Mouse (Mus musculus) kidney, postnatal 0 days (tissue): ENCODE data around the gene Thada. TPM values are rescaled to one million over a fixed set of nuclear protein-coding genes. Genes with fewer than 3 reads are reported as not detected.

Source experiments
- ATAC-seq: fragments of 200-750 bp; cut with Nextera tagmentation; replicated peaks from 2 replicates; pipeline ENCODE4 v1.8.0; 2017; ENCODE audit warnings: low read depth, moderate number of reproducible peaks, moderate TSS enrichment, moderate library complexity; ENCODE audit not compliant: low FRiP score
- DNase-seq: peaks from one replicate; pipeline ENCODE4 v3.0.0-alpha.2; 2016; ENCODE audit warnings: low spot score
- H3K27ac ChIP-seq: fragments of 300-500 bp; sonication (generic); 2 replicates; pipeline ENCODE4 v1.5.1; 2014; ENCODE audit warnings: mild to moderate bottlenecking
- H3K27me3 ChIP-seq: fragments of 300-500 bp; sonication (generic); 2 replicates; pipeline ENCODE4 v1.6.1; 2014; ENCODE audit warnings: low read length, mixed read lengths; ENCODE audit not compliant: insufficient read depth
- H3K36me3 ChIP-seq: fragments of 300-500 bp; sonication (generic); 2 replicates; pipeline ENCODE4 v1.6.1; 2014; ENCODE audit warnings: low read length, mixed read lengths; ENCODE audit not compliant: insufficient read depth
- H3K4me1 ChIP-seq: fragments of 300-500 bp; sonication (generic); replicated peaks from 2 replicates; pipeline ENCODE4 v1.6.1; 2014; ENCODE audit warnings: antibody characterized with exemption, low read length, mixed read lengths; ENCODE audit not compliant: insufficient read depth
- H3K4me2 ChIP-seq: fragments of 300-500 bp; sonication (generic); 2 replicates; pipeline ENCODE4 v1.6.1; 2014; ENCODE audit warnings: mild to moderate bottlenecking, low read length, moderate library complexity, mixed read lengths
- H3K4me3 ChIP-seq: fragments of 300-500 bp; sonication (generic); replicated peaks from 2 replicates; pipeline ENCODE4 v1.5.1; 2014; ENCODE audit warnings: low read depth, low read length
- H3K9ac ChIP-seq: fragments of 300-500 bp; sonication (generic); 2 replicates; pipeline ENCODE4 v1.6.1; 2014; ENCODE audit warnings: low read depth, low read length
- H3K9me3 ChIP-seq: fragments of 300-500 bp; sonication (generic); replicated peaks from 2 replicates; pipeline ENCODE4 v1.6.1; 2016; ENCODE audit warnings: low read length, inconsistent platforms, mixed read lengths
- CTCF ChIP-seq: IDR thresholded peaks from 2 replicates; pipeline ENCODE4 v1.5.1; 2016; ENCODE audit warnings: antibody characterized with exemption, low read depth, mild to moderate bottlenecking, moderate library complexity
- WGBS: fragments of 180-500 bp; shearing (Covaris S2); extraction: QIAGEN DNeasy Blood & Tissue Kit; methylation state at CpG from one replicate; pipeline ENCODE4 v1.1.7; 2014; 5-methylcytosine and 5-hydroxymethylcytosine counted together
- polyA plus RNA-seq: library from polyadenylated mRNA; unstranded; fragments of >200 nt; fragmentation: Nextera tagmentation; extraction: Ambion mirVana; gene quantifications from 2 replicates; pipeline ENCODE4 v1.2.1, GENCODE M21; 2015

Thada gene
- polyA plus RNA-seq, 1 experiment from 2014 or later = 3.4 TPM

- H3K27me3 ChIP-seq = no peaks in the 10 kb centered on the region
- H3K36me3 ChIP-seq = no peaks in the 10 kb centered on the region
- no peak overlapping the region for H3K4me2 ChIP-seq
- WGBS = 88% methylated on average over 17 of the region's 17 CpGs
- H3K4me1 ChIP-seq = peaks cover 30% of the 10 kb centered on the region
- H3K9ac ChIP-seq = no peak overlapping the region
- no peaks in the 10 kb centered on the region for H3K9me3 ChIP-seq
- no peak overlapping the region for H3K4me3 ChIP-seq
- no peak for TF ChIP-seq CTCF
- ATAC-seq = no peak
- DNase-seq = no peak
- H3K27ac ChIP-seq = no peak overlapping the region
Measured at GRCm38 (mm10) chr17:84179026-84179972, 286.7 kb downstream of the Thada start.

GRCm38 (mm10) chr17:84177481-84177880 is 288.5 kb downstream of the Thada start:
- no peaks in the 10 kb centered on the region for H3K9me3 ChIP-seq
- no peak overlapping the region for H3K9ac ChIP-seq
- H3K36me3 ChIP-seq = no peaks in the 10 kb centered on the region
- no peak for ATAC-seq
- no peak overlapping the region for H3K4me3 ChIP-seq
- no peak overlapping the region for H3K4me2 ChIP-seq
- H3K27me3 ChIP-seq = no peaks in the 10 kb centered on the region
- H3K4me1 ChIP-seq = peaks cover 22% of the 10 kb centered on the region
- DNase-seq = no peak
- WGBS = 30% methylated on average over 8 of the region's 8 CpGs
- peak overlapping the region; percentile 36; the same call in 1 of the 2 replicates for H3K27ac ChIP-seq
- TF ChIP-seq CTCF = no peak

GRCm38 (mm10) chr17:84176446-84176845 is 289.6 kb downstream of the Thada start:
- Histone ChIP-seq H3K4me1 (peaks cover 11% of the 10 kb centered on the region), H3K27me3 (no peaks in the 10 kb centered on the region), H3K4me2 (no peak overlapping the region), H3K9ac (no peak overlapping the region), H3K9me3 (no peaks in the 10 kb centered on the region), H3K27ac (no peak overlapping the region), H3K36me3 (no peaks in the 10 kb centered on the region), H3K4me3 (no peak overlapping the region)
- WGBS = 82% methylated on average over 7 of the region's 7 CpGs
- ATAC-seq (no peak), DNase-seq (no peak)
- TF ChIP-seq CTCF = no peak

DNA sequence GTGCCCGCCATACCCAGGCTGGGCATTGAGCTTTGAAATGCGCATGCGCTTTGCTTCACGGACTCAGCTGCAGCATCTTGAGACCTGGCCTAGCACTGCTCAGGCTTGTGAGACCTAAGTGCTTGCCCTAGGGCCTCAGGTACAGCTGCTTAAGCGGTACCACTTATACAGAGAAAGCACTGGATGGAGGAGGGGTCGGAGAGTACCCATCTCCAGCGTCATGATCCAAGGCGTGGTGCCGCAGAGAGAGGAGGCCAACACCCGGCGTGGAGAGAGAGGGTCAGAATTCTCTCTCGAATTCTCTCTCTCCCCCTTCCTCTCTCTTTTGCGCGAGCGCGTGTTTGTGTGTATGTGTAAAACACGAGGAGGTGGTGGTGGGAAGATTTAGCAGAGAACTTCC is 290.8 kb downstream of the Thada start:
- H3K4me2 ChIP-seq = no peak overlapping the region
- WGBS = 98% methylated on average over 17 of the region's 17 CpGs

GRCm38 (mm10) chr17:84167377-84167776 is 298.6 kb downstream of the Thada start:
- no peaks in the 10 kb centered on the region for H3K36me3 ChIP-seq
- WGBS = 93% methylated on average over 4 of the region's 4 CpGs
- H3K9me3 ChIP-seq = no peaks in the 10 kb centered on the region
- no peak for TF ChIP-seq CTCF
- no peak overlapping the region for H3K9ac ChIP-seq
- no peak overlapping the region for H3K27ac ChIP-seq
- no peaks in the 10 kb centered on the region for H3K4me1 ChIP-seq
- no peak overlapping the region for H3K4me2 ChIP-seq
- no peak overlapping the region for H3K4me3 ChIP-seq
- no peak for DNase-seq
- no peak for ATAC-seq
- no peaks in the 10 kb centered on the region for H3K27me3 ChIP-seq

More for the DNA sequence above, 290.8 kb downstream of the Thada start:
- no peaks in the 10 kb centered on the region for H3K9me3 ChIP-seq
- ATAC-seq = no peak
- no peaks in the 10 kb centered on the region for H3K36me3 ChIP-seq
- DNase-seq = no peak
- no peak overlapping the region for H3K9ac ChIP-seq
- H3K27ac ChIP-seq = no peak overlapping the region
- no peak overlapping the region for H3K4me3 ChIP-seq
- H3K4me1 ChIP-seq = no peaks in the 10 kb centered on the region; the same call in 1 of the 2 replicates
- no peaks in the 10 kb centered on the region for H3K27me3 ChIP-seq
- TF ChIP-seq CTCF = no peak

DNA sequence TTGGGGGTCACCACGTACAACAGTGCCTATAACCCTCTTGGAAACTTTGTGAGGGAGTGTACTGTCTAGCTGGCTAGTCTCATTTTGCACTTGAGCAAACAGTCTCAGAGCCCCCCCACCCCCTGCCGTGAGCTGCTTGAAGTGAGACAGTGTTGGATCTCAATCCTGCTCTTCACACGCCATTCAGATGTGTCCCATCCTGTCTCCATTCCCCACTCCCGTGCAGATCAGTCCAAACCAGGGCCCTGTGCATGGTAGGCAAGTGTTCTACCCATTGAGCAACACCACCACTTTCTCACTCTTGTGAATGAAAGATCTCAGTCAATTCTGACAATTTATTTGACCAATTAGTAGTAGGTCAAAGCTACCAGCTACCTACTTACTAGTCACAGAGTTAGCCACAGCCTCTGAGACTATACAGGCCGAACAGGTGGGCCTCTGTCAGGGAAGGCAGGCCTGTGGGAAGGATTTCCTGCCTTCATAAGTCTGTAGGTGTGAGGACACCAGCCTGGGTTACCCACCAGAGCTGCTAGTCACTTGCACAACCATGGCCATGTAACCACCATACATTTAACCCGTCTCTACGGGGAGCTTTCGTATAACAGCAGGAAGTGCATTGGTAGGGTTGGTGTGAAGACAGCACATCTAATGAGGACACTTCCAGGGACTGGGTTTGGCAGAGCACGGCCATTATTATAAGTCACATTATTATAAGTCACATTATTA is 299.7 kb downstream of the Thada start:
- no peak for TF ChIP-seq CTCF
- Histone ChIP-seq H3K9me3 (no peaks in the 10 kb centered on the region), H3K9ac (no peak overlapping the region), H3K27me3 (no peaks in the 10 kb centered on the region), H3K4me1 (peaks cover 3% of the 10 kb centered on the region), H3K27ac (no peak overlapping the region), H3K4me3 (no peak overlapping the region), H3K4me2 (no peak overlapping the region), H3K36me3 (no peaks in the 10 kb centered on the region)
- DNase-seq (no peak), ATAC-seq (no peak)
- 74% methylated on average over 9 of the region's 9 CpGs for WGBS
